Mouse (Mus musculus): ENCODE data around the gene Slc26a10.

DNA sequence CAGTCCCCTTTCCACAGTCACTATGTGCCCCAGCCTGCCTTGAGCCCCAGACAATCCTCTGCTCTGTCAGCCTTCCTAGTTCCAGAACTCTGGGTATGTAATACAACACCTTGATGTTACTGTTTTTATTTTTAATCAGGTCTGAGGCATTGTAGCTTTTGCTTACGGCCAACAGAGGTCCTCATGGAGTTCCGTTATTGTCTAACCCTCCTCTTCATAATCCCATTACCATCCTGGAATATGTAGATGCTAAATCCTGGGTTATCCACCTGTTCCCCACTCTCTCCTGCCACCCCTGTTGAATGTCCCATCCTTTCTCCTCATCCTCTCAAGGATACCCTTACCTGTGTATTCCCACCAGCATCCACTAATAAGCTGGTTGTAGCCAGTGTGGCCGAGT lies 4.2 kb downstream of the Slc26a10 start:
- no peak for TF ChIP-seq GATA1 (IDR thresholded peaks at IDR 0.05; ENCODE audit: low read length)
- no peak for TF ChIP-seq TAL1 (IDR thresholded peaks at IDR 0.05; ENCODE audit: low read length)

Data from erythroblast, embryonic 14.5 days (primary cell).